Mouse (Mus musculus) midbrain, postnatal 0 days (tissue): ENCODE measurements at regions not wholly inside any gene's neighbourhood (a gene's known extent, or its start where the extent isn't known, plus 50 kb on each side); places are given as distances from the start of the nearest gene placed in this dataset.

Experiments
- ATAC-seq: fragments of 200-750 bp; cut with Nextera tagmentation; 2 replicates; pipeline ENCODE4 v1.8.0; 2017; ENCODE audit warnings: moderate number of reproducible peaks, mild to moderate bottlenecking, moderate TSS enrichment, moderate library complexity; ENCODE audit not compliant: low FRiP score
- DNase-seq: peaks from one replicate; pipeline ENCODE4 v3.0.0-alpha.2; 2015; ENCODE audit warnings: low spot score
- H3K27ac ChIP-seq: fragments of 300-500 bp; sonication (generic); 2 replicates; pipeline ENCODE4 v1.5.1; 2014; ENCODE audit warnings: low read depth, mild to moderate bottlenecking, low read length, mixed read lengths
- H3K27me3 ChIP-seq: fragments of 300-500 bp; sonication (generic); 2 replicates; pipeline ENCODE4 v1.6.1; 2014; ENCODE audit warnings: low read length, control low read depth, mixed read lengths; ENCODE audit not compliant: insufficient read depth
- H3K36me3 ChIP-seq: fragments of 300-500 bp; sonication (generic); 2 replicates; pipeline ENCODE4 v1.6.1; 2014; ENCODE audit warnings: low read length, control low read depth, mixed read lengths; ENCODE audit not compliant: insufficient read depth
- H3K4me1 ChIP-seq: fragments of 300-500 bp; sonication (generic); 2 replicates; pipeline ENCODE4 v1.6.1; 2014; ENCODE audit warnings: mild to moderate bottlenecking, control low read depth, antibody characterized with exemption, low read length, mixed read lengths; ENCODE audit not compliant: insufficient read depth
- H3K4me2 ChIP-seq: fragments of 300-500 bp; sonication (generic); 2 replicates; pipeline ENCODE4 v1.6.1; 2014; ENCODE audit warnings: low read depth, mild to moderate bottlenecking, low read length, mixed read lengths; ENCODE audit not compliant: poor library complexity, severe bottlenecking
- H3K4me3 ChIP-seq: fragments of 300-500 bp; sonication (generic); 2 replicates; pipeline ENCODE4 v1.5.1; 2014; ENCODE audit warnings: low read depth, mild to moderate bottlenecking, low read length, moderate library complexity
- H3K9ac ChIP-seq: fragments of 300-500 bp; sonication (generic); replicated peaks from 2 replicates; pipeline ENCODE4 v1.6.1; 2014; ENCODE audit warnings: mild to moderate bottlenecking, low read length, moderate library complexity, mixed read lengths; ENCODE audit not compliant: poor library complexity, severe bottlenecking
- H3K9me3 ChIP-seq: fragments of 300-500 bp; sonication (generic); 2 replicates; pipeline ENCODE4 v1.6.1; 2016; ENCODE audit warnings: low read length, control low read depth
- CTCF ChIP-seq: IDR thresholded peaks from 2 replicates; pipeline ENCODE4 v1.5.1; 2016; ENCODE audit warnings: antibody characterized with exemption, mild to moderate bottlenecking
- WGBS: fragments of 180-500 bp; shearing (Covaris S2); extraction: QIAGEN DNeasy Blood & Tissue Kit; methylation state at CpG from one replicate; pipeline ENCODE4 v1.1.7; 2014; 5-methylcytosine and 5-hydroxymethylcytosine counted together

GRCm38 (mm10) chr13:106525406-106526206 lies 411.2 kb downstream of the Ipo11 start:
- 69% methylated on average over 11 of the region's 11 CpGs for WGBS
- H3K4me1 ChIP-seq: no peaks in the 10 kb centered on the region
- no peak overlapping the region for H3K4me2 ChIP-seq
- ATAC-seq: no peak
- no peaks in the 10 kb centered on the region for H3K27me3 ChIP-seq
- H3K4me3 ChIP-seq: no peak overlapping the region
- H3K27ac ChIP-seq: no peak overlapping the region
- no peak for TF ChIP-seq CTCF
- no peaks in the 10 kb centered on the region for H3K9me3 ChIP-seq
- no peaks in the 10 kb centered on the region for H3K36me3 ChIP-seq
- DNase-seq: no peak
- no peak overlapping the region for H3K9ac ChIP-seq

GRCm38 (mm10) chr13:106514510-106515169 lies 422.1 kb downstream of the Ipo11 start:
- H3K27ac ChIP-seq: no peak overlapping the region
- no peaks in the 10 kb centered on the region for H3K4me1 ChIP-seq
- H3K36me3 ChIP-seq: no peaks in the 10 kb centered on the region
- no peak overlapping the region for H3K4me3 ChIP-seq
- no peaks in the 10 kb centered on the region for H3K27me3 ChIP-seq
- no peak overlapping the region for H3K9ac ChIP-seq
- no peak overlapping the region for H3K4me2 ChIP-seq
- DNase-seq (no peak), ATAC-seq (no peak)
- H3K9me3 ChIP-seq: no peaks in the 10 kb centered on the region
- WGBS: 52% methylated on average over 5 of the region's 5 CpGs
- no peak for TF ChIP-seq CTCF

- Histone ChIP-seq H3K4me2 (no peak overlapping the region), H3K27me3 (no peaks in the 10 kb centered on the region), H3K9me3 (no peaks in the 10 kb centered on the region), H3K36me3 (no peaks in the 10 kb centered on the region), H3K27ac (no peak overlapping the region), H3K9ac (no peak overlapping the region), H3K4me1 (no peaks in the 10 kb centered on the region), H3K4me3 (no peak overlapping the region)
- DNase-seq (peak; percentile 15), ATAC-seq (peak; percentile 20; the same call in 1 of the 2 replicates)
- no peak for TF ChIP-seq CTCF
- 59% methylated on average over 4 of the region's 4 CpGs for WGBS
These were observed 423.1 kb downstream of the Ipo11 start for GRCm38 (mm10) chr13:106513669-106514068.

GRCm38 (mm10) chr13:106510435-106510834 lies 426.3 kb downstream of the Ipo11 start:
- no peaks in the 10 kb centered on the region for H3K4me1 ChIP-seq
- no peaks in the 10 kb centered on the region for H3K27me3 ChIP-seq
- TF ChIP-seq CTCF: no peak
- no peak overlapping the region for H3K9ac ChIP-seq
- H3K27ac ChIP-seq: no peak overlapping the region
- H3K9me3 ChIP-seq: no peaks in the 10 kb centered on the region
- H3K4me2 ChIP-seq: no peak overlapping the region
- DNase-seq (peak; percentile 24), ATAC-seq (no peak)
- 77% methylated on average over 6 of the region's 6 CpGs for WGBS
- no peak overlapping the region for H3K4me3 ChIP-seq
- H3K36me3 ChIP-seq: no peaks in the 10 kb centered on the region

GRCm38 (mm10) chr13:106501273-106501672 lies 435.5 kb downstream of the Ipo11 start:
- no peak overlapping the region for H3K4me3 ChIP-seq
- 74% methylated on average over 6 of the region's 6 CpGs for WGBS
- no peaks in the 10 kb centered on the region for H3K9me3 ChIP-seq
- no peak overlapping the region for H3K4me2 ChIP-seq
- TF ChIP-seq CTCF: no peak
- no peaks in the 10 kb centered on the region for H3K36me3 ChIP-seq
- no peak for ATAC-seq
- H3K9ac ChIP-seq: no peak overlapping the region
- no peak for DNase-seq
- no peaks in the 10 kb centered on the region for H3K4me1 ChIP-seq
- no peaks in the 10 kb centered on the region for H3K27me3 ChIP-seq
- H3K27ac ChIP-seq: no peak overlapping the region

- ATAC-seq: no peak
- no peak overlapping the region for H3K4me2 ChIP-seq
- TF ChIP-seq CTCF: no peak
- no peak overlapping the region for H3K27ac ChIP-seq
- 76% methylated on average over 4 of the region's 4 CpGs for WGBS
- no peak for DNase-seq
- H3K4me3 ChIP-seq: no peak overlapping the region
- H3K9me3 ChIP-seq: no peaks in the 10 kb centered on the region
- H3K27me3 ChIP-seq: no peaks in the 10 kb centered on the region
- no peaks in the 10 kb centered on the region for H3K4me1 ChIP-seq
- no peak overlapping the region for H3K9ac ChIP-seq
- H3K36me3 ChIP-seq: no peaks in the 10 kb centered on the region
These were observed 465.5 kb downstream of the Ipo11 start for GRCm38 (mm10) chr13:106471264-106471663.
